Mouse (Mus musculus): ENCODE measurements around the gene Cep41.

The Cep41 gene

DNA sequence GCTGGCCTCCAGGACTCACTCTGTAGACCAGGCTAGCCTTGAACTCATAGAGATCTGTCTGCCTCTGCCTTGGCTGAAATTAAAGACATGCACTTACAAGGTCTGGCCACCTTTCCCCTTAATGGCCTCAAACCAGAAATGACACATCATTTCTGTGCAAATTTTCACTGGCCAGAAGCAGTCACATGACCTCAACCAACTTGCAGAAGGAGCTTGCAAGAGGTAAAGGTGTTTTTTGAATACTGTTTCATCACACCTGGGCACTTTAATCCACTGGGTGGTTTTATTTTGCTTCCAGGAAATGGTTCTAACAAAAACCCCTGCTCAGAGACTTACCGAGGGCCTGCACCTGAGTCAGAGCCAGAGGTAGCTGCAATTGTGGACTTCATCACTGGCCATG lies 63.6 kb downstream of the Cep41 start:
- DNase-seq (ENCODE audit: inconsistent ontology term): no peak

DNA sequence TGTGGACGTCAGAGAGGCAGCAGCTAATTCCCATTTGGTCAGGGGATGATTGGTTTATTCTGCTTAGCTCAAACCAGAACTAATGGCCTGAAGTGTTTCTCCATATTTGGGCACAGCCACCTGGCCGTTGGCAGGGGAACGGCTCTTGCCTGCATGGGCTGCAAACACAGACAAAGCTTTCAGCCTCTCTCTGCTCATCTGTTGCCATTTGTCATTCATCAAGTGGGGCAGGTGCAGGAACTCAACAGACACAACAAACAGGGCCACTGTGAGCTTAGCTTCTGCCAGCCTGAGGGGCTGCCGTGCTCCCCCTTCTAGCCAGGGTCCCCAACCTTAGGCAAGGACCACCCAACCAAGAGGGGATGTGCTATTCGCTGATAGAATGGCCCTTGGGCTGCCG lies 65.4 kb downstream of the Cep41 start:
- peak; percentile 48 for DNase-seq (ENCODE audit: inconsistent ontology term)

DNA sequence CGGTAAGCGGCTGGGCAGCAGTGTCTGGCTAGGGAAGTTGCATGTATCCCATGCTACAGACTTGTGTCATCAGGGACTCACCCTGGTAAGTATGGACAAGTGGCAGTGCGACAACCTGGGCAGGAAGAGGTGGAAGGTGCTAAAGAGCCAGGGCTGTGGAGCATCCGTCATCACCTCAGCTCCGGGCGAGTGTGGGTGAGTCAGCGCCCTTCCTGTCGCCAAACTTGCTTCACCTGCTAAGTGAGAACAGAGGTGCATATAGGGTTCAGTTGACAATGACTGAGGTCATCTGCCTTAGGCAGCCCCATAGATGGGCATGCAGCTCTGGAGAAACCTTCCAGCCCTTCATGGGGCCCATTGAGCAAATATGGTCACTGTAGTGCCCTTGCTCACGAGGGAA lies 68.8 kb downstream of the Cep41 start:
- no peak for DNase-seq (ENCODE audit: inconsistent ontology term)

- no peak for DNase-seq (ENCODE audit: inconsistent ontology term)
Measured at GRCm38 (mm10) chr6:30621986-30622389, 71.6 kb downstream of the Cep41 start.

DNA sequence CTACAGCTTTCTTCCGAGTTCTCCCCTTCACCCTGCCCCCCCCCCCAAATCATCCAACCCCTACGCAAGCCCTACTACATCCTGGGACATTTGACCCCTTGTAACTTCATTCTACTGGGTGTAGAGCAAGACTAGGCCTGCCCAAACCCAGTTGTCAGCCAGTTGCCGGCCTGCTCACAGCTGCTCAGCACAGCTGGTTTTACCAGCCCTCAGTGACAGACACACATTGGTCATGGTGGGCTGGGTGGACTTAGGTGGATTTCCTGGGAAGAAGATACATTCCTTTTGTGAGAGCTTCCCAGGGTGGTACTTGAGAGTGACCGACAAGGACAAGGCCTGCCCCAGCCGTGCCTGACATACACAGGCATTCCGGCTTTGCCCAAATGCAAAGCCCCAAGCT lies 72.6 kb downstream of the Cep41 start:
- no peak for DNase-seq (ENCODE audit: inconsistent ontology term)

- DNase-seq (ENCODE audit: inconsistent ontology term): no peak
Measured at GRCm38 (mm10) chr6:30620591-30620990, 73.0 kb downstream of the Cep41 start.

DNA sequence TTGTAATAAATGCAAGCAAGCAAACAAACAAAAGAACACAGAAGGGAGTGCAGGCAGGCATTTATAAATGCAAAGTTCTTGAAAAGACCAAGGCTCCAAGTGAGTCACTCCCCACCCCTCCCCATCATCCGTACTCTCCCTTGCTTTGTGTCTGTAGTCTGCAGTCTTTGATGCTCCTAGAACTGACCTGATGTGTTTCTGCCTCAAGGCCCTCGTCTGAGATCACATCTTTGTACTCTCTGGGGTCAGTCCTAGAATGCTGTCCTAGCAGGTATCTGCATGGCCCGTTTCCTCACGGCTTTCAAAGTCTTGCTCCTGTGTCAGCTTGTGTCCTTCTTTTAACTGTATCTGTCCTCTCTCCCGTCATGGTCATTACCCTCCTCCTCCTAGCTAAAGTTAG lies 73.9 kb downstream of the Cep41 start:
- DNase-seq (ENCODE audit: inconsistent ontology term): peak; percentile 12

DNA sequence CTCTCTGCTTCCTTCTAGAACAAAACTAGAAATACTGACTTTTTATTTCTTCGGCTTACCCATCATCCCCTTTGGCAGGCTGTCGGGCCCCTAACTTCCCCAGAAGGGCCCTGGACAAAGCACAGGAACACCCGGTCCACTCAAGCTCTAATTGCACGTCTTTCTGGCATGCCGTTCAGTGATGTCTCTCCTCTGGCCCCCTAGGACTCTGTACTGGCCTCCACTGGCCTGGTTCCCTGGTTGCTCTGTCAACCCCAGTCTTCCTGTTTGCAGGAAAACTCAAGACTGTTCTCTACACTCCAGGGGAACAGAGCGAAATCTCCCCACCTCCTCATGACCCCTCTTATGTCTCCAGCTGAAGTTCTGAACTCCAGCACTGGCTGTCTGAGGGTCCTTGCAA lies 74.8 kb downstream of the Cep41 start:
- DNase-seq (ENCODE audit: inconsistent ontology term): peak; percentile 5

DNA sequence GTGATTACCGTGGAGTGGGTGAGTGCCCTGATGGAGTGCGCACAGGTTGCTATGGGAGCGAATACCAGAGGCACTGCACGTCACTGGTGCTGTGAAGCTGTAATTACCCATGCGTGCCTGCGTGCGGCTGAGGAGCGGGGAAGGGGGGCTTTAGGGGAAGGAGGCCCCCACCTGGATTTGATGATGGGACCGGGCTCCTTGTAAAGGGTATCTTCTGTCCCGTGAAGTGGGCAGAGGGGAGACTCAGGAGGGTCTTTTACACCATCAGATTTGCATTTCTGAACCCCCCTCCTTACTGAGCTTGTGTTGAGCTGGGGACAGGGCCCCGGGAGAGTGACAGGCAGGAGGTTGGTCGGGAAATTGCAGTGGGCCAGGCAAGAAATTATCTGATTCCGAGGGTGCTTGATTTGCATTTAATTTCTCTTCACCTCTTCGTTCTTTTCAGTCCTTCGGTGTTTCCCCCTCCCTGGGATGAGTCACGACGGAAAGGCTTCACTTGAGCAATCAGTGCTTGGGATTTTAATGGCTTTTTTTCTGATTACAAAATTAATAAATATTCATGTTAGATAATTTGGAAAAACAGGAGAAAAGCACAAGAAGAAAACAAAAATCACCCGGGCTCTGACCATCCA lies 75.5 kb downstream of the Cep41 start:
- peak; percentile 67 for DNase-seq (ENCODE audit: inconsistent ontology term)

- peak; percentile 38 for DNase-seq (ENCODE audit: inconsistent ontology term)
Measured at GRCm38 (mm10) chr6:30617020-30617958, 76.3 kb downstream of the Cep41 start.

DNA sequence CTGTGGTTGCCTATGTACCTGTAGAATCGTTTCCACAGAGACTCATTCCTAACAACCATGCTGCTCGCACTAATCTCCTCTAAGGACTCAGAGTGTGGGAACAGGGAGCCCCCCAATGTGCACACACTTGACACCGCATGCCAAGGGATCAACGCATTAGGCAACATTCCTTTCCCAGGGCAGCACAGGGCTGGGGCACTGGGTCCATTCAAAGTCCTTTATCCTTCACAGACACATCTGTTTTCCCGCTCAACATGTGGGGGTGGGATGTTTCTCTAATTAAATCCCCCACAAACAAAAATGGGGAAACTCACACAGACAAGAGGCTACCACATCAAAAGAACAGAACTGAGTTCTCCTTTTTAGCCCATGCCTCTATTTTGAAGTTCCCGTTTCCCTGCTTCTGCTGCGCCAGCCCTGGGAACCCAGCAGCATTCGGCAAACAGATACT lies 77.0 kb downstream of the Cep41 start:
- peak; percentile 29 for DNase-seq (ENCODE audit: inconsistent ontology term)

DNA sequence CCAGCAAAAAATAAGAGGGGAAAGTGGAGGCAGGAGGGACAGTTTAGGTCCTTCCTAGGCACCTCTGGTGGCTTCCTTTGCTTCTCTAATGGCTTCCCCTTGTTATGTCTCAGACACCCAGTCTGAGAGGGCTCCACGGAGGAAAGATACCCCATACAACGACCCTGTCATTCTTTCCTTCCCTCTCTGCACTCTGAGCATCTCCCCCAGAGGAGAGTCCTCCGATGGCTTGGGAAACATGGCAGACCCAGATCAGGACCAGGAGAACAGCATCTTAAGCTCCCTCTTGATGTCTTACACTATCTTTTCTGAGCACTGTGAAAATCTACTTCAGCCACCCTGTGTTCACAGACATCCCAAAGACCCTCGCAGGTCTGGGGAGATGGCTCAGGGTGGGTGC lies 77.8 kb downstream of the Cep41 start:
- no peak for DNase-seq (ENCODE audit: inconsistent ontology term)

DNA sequence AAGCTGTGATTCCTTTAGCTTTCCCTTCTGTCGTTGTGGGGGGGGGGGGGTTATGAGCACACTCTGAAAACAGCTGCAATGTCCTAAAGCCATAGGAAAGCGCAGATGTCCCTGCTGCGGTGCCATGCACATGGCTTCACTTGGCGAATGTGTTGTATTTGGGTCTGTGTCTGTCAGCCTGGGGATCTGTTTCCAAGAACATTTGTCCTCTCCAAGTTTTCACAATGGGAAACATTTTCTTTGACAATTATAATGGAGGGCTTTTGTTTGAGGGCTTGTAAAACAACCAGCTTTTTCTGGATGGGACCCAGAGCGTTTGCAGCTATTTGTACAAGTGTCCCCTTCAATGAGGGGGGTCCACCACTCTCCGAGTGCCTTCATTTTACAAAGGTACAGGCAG lies 79.3 kb downstream of the Cep41 start:
- DNase-seq (ENCODE audit: inconsistent ontology term): no peak

DNA sequence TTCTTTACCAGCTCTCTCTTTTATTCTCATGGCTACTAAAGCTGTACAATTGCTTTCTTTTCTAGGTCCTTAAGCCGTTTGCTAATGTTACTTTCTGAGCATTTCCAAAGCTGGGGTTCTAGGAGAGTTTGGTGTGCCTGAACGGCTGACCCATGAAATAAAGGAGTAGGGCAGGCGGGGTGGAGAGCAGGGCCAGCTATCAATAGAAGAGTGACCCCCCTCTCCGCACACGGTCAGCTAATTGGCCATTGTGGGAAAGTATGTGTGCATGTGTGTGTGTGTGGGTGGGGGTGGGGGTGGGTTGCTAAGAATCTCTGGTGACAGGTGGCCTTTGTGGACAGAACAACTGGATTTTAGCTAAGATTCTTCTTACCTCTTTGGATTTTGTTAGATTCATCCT lies 82.3 kb downstream of the Cep41 start:
- peak; percentile 2 for DNase-seq (ENCODE audit: inconsistent ontology term)

GRCm38 (mm10) chr6:30610710-30611109 lies 82.8 kb downstream of the Cep41 start, which contains the start of gene Cpa5:
Cpa5 (plus strand) TSS chr6:30611010.
- no peak for DNase-seq (ENCODE audit: inconsistent ontology term)

- no peak for DNase-seq (ENCODE audit: inconsistent ontology term)
Measured at GRCm38 (mm10) chr6:30605672-30606071, 87.9 kb downstream of the Cep41 start.

GRCm38 (mm10) chr6:30605111-30605510 lies 88.4 kb downstream of the Cep41 start:
- no peak for DNase-seq (ENCODE audit: inconsistent ontology term)

DNA sequence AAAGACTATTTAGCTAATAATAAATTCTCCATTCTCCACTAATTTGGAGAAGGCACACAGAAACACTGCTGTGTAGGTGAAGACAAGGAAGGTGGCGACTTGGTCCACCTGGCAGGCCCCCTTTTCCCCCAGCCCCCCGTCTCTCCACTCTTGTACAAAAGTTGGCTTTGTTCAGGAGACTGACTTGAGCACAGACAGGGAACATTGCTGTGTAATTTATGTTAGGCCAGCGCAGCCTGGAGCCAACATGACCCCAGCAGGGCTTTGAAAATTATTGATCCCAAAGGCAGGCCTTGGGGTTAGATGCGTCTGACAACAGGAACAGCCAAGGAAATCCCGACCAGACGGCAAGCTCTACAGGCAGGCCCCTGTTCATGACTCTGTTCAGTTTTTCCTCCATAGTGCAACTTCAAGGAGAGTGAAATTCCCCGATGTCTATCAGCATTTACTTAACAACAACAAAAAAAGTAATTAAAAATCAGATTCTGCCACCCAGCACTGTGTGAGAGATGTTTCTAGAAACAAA lies 89.1 kb downstream of the Cep41 start:
- DNase-seq (ENCODE audit: inconsistent ontology term): no peak
